Mouse (Mus musculus): ENCODE results near the gene Car3.

DNA sequence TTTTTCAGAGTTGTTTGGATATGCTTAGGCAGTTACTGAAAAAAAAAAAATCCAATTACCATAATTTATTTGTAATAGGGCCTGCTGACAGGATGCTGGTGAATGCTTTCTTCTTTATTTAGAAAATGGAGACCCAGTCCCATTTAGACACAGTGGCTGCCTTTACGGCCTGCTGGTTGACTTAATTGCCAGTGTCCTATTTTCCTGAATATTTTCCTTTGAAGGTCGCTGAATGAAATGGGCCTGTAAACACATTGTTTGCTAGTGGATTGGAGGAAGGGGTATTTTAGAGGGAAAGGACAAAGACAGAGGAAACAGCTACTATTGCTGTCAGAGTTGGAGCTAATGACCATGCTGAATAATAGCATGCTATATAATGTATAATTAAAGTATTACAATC is 25.2 kb downstream of the Car3 start:
- TF ChIP-seq CTCF (IDR thresholded peaks at IDR 0.05; ENCODE audit: extremely low read depth, insufficient read depth, low read length) (no peak), POLR2A (IDR thresholded peaks at IDR 0.05; ENCODE audit: extremely low read depth, insufficient read depth, low read length) (no peak)

Data from cortical plate, adult 2 months (tissue).